Mouse (Mus musculus): ENCODE results near the gene Acsbg1. TPM values are rescaled to one million over a fixed set of nuclear protein-coding genes. Genes with fewer than 3 reads are reported as not detected.

Acsbg1 gene
- total and polyA plus RNA-seq, 2 experiments from 2014 or later = 57.1 to 106 TPM

DNA sequence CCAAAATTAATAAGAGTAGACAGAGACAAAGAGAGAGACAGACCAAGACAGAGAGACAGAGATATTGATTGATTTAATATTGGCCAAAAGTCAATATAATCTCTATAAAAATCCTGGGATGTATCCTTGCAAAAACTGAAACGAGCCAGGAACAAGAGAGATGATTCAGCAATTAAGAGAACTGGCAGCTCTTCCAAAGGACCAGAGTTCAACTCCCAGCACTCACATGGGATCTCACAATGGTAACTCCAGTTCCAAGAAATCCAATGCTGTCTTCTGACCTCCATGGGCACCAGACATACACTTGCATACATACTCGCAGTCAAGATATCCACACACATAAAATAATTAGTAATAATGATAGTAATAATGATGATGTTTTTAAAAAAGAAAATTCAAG is 8.9 kb downstream of the Acsbg1 start:
- H3K27ac ChIP-seq = no peak overlapping the region
- no peak overlapping the region for H3K9ac ChIP-seq (replicated peaks; ENCODE audit: low read length)
- H3K36me3 ChIP-seq (ENCODE audit: insufficient read depth, low read length) = no peaks in the 10 kb centered on the region
- TF ChIP-seq CTCF (IDR thresholded peaks at IDR 0.05; ENCODE audit: low read depth) = no peak
- H3K9me3 ChIP-seq (ENCODE audit: low read length) = no peaks in the 10 kb centered on the region
- H3K4me1 ChIP-seq (ENCODE audit: insufficient read depth, low read length) = no peaks in the 10 kb centered on the region
- no peak overlapping the region for H3K4me3 ChIP-seq (ENCODE audit: low read length)
- H3K4me2 ChIP-seq (ENCODE audit: low read depth, low read length) = no peak overlapping the region
- ATAC-seq = no peak
- no peaks in the 10 kb centered on the region for H3K27me3 ChIP-seq (ENCODE audit: insufficient read depth, low read length)
- 80% methylated on average over 2 of the region's 2 CpGs for WGBS
- DNase-seq (ENCODE audit: low spot score) = no peak

DNA sequence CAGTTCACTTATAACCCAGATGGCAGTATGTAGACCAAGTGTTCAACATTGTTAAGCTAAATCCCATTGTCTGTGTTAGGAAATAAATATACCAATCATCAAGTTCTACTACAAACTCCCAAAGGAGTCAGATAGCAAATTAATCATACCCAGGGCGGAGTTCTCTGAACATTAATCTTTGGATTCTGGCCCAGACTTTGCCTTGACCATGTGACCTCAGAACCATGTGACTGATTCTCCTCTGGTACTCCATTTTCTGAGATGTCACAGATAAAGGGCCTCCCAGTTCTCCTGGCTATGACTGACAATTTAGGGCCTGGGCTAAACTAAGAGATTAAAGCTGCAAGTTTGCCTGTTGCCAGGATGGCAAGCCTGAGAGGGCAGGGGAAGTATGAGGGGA is 12.3 kb downstream of the Acsbg1 start:
- TF ChIP-seq CTCF (IDR thresholded peaks at IDR 0.05; ENCODE audit: low read depth) = no peak
- Histone ChIP-seq H3K4me3 (ENCODE audit: low read length) (no peak overlapping the region), H3K36me3 (ENCODE audit: insufficient read depth, low read length) (no peaks in the 10 kb centered on the region), H3K9me3 (ENCODE audit: low read length) (no peaks in the 10 kb centered on the region), H3K27me3 (ENCODE audit: insufficient read depth, low read length) (no peaks in the 10 kb centered on the region), H3K9ac (replicated peaks; ENCODE audit: low read length) (no peak overlapping the region), H3K4me1 (ENCODE audit: insufficient read depth, low read length) (no peaks in the 10 kb centered on the region), H3K27ac (no peak overlapping the region), H3K4me2 (ENCODE audit: low read depth, low read length) (no peak overlapping the region)
- WGBS = 79% methylated on average over 1 of the region's 1 CpGs
- no peak for DNase-seq (ENCODE audit: low spot score)
- no peak for ATAC-seq

DNA sequence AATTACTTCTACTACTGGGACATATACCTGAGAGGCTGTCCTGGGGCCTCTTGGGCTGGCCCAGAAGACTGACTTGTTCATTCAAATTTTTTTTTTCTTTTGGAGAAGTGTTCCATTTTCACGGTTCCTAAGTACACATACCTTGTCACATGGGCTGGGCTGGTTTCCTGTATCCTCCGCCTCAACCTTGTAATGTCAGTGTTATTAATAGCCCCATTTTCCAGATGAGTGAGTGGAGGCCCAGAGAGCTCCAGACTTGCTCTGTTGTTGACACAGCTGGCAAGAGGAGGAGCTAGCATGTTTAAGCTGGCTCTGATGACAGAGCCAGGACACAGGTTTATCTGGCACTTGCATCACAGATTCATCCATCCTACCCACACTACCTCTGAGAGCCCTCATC is 14.2 kb downstream of the Acsbg1 start:
- Histone ChIP-seq H3K4me1 (ENCODE audit: insufficient read depth, low read length) (no peaks in the 10 kb centered on the region), H3K9me3 (ENCODE audit: low read length) (no peaks in the 10 kb centered on the region), H3K4me3 (ENCODE audit: low read length) (no peak overlapping the region), H3K27ac (no peak overlapping the region), H3K36me3 (ENCODE audit: insufficient read depth, low read length) (no peaks in the 10 kb centered on the region), H3K4me2 (ENCODE audit: low read depth, low read length) (no peak overlapping the region), H3K9ac (replicated peaks; ENCODE audit: low read length) (no peak overlapping the region), H3K27me3 (ENCODE audit: insufficient read depth, low read length) (no peaks in the 10 kb centered on the region)
- whole genome bisulfite sequencing = 79% methylated on average over 2 of the region's 2 CpGs
- no peak for ATAC-seq
- no peak for TF ChIP-seq CTCF (IDR thresholded peaks at IDR 0.05; ENCODE audit: low read depth)
- DNase-seq (ENCODE audit: low spot score) = no peak

DNA sequence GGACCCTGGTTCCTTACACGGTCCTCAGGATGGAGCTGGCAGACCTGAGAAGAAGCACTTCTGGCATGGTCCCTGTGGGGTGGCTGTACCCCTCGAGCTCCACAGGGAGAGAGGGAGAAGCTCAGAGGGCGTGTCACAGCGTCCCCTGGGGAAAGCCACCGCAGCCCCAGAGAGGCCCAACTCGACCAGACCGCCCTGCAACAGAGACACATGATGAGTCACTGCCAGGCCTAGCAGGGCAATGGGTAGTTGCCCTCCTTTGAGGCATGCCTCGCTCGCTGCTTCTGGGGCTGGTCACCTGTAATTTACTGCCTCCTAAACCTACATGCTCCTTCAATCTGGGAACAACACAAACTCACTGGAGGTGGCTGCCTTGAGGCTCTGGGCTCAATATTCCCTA is 15.4 kb downstream of the Acsbg1 start:
- 81% methylated on average over 9 of the region's 9 CpGs for WGBS
- ATAC-seq = no peak
- no peaks in the 10 kb centered on the region for H3K27me3 ChIP-seq (ENCODE audit: insufficient read depth, low read length)
- H3K4me2 ChIP-seq (ENCODE audit: low read depth, low read length) = no peak overlapping the region
- H3K36me3 ChIP-seq (ENCODE audit: insufficient read depth, low read length) = no peaks in the 10 kb centered on the region
- H3K4me1 ChIP-seq (ENCODE audit: insufficient read depth, low read length) = no peaks in the 10 kb centered on the region
- no peak overlapping the region for H3K9ac ChIP-seq (replicated peaks; ENCODE audit: low read length)
- no peak for TF ChIP-seq CTCF (IDR thresholded peaks at IDR 0.05; ENCODE audit: low read depth)
- H3K27ac ChIP-seq = no peak overlapping the region
- H3K9me3 ChIP-seq (ENCODE audit: low read length) = no peaks in the 10 kb centered on the region
- DNase-seq (ENCODE audit: low spot score) = no peak
- no peak overlapping the region for H3K4me3 ChIP-seq (ENCODE audit: low read length)

DNA sequence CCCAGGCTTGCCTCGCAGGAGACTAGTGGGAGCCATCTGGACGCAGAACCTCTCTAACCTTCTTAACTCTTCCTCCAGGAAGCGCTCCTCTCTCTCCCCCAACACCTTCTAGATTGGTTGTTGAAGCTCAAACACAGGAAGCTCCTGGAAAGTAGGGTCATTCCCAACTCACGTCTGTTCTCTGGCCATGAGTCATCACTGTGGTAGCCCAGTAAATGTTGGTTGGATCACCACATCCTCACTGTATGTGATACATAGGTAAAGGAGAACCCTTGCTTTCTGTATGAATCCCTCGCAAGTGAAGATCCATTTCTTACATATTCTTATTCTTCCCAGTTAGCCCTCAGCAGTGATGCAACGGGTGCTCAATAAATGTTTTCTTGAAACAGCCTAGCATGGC is 16.1 kb downstream of the Acsbg1 start:
- no peak for ATAC-seq
- H3K36me3 ChIP-seq (ENCODE audit: insufficient read depth, low read length) = no peaks in the 10 kb centered on the region
- no peaks in the 10 kb centered on the region for H3K9me3 ChIP-seq (ENCODE audit: low read length)
- TF ChIP-seq CTCF (IDR thresholded peaks at IDR 0.05; ENCODE audit: low read depth) = no peak
- H3K27me3 ChIP-seq (ENCODE audit: insufficient read depth, low read length) = no peaks in the 10 kb centered on the region
- H3K4me3 ChIP-seq (ENCODE audit: low read length) = no peak overlapping the region
- H3K4me1 ChIP-seq (ENCODE audit: insufficient read depth, low read length) = no peaks in the 10 kb centered on the region
- no peak overlapping the region for H3K27ac ChIP-seq
- no peak for DNase-seq (ENCODE audit: low spot score)
- H3K4me2 ChIP-seq (ENCODE audit: low read depth, low read length) = no peak overlapping the region
- H3K9ac ChIP-seq (replicated peaks; ENCODE audit: low read length) = no peak overlapping the region
- 93% methylated on average over 6 of the region's 6 CpGs for WGBS

DNA sequence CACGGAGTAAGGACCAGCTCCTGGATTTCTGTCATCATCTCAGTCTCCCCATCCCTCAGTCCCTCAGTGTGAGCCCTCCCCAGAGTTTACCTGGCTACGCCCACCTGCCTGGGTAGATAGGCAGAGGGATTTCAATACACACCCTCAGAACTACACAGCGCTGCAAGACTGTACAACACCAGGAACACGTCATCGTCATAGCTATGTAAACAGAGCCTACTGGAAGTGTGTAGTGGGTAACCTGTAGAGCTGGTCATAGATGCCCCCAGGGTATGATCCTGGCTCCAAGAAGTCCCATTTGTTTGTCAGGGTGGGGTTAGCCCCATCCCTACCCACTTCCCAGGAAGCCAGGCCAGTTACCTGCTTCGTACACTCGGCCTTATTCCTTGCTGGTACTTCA is 18.5 kb downstream of the Acsbg1 start:
- WGBS = 95% methylated on average over 7 of the region's 7 CpGs
- DNase-seq (ENCODE audit: low spot score) (no peak), ATAC-seq (no peak)
- Histone ChIP-seq H3K9me3 (ENCODE audit: low read length) (no peaks in the 10 kb centered on the region), H3K27me3 (ENCODE audit: insufficient read depth, low read length) (no peaks in the 10 kb centered on the region), H3K9ac (replicated peaks; ENCODE audit: low read length) (no peak overlapping the region), H3K4me1 (ENCODE audit: insufficient read depth, low read length) (no peaks in the 10 kb centered on the region), H3K27ac (no peak overlapping the region), H3K36me3 (ENCODE audit: insufficient read depth, low read length) (no peaks in the 10 kb centered on the region), H3K4me2 (ENCODE audit: low read depth, low read length) (no peak overlapping the region), H3K4me3 (ENCODE audit: low read length) (no peak overlapping the region)
- TF ChIP-seq CTCF (IDR thresholded peaks at IDR 0.05; ENCODE audit: low read depth) = no peak

DNA sequence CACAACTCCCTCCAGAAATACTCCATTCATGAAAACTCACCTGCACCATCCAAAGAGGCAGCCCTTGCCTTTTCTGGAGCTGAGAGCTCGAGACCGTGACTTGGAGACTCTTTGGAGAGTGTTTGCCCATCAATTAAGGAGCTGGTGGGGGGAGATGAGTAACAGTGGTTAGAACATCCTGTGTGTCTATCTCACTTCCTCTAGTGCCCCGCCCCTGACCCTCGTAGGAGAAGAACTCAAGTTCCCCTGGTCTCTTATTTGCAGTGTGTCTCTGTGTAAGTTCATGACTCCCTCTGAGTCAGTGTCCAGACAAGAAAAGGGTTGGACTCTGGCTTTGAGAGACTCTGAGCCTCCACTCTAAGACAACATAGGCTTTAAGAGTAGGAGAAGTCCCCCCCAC is 19.1 kb downstream of the Acsbg1 start:
- H3K9ac ChIP-seq (replicated peaks; ENCODE audit: low read length) = no peak overlapping the region
- H3K4me1 ChIP-seq (ENCODE audit: insufficient read depth, low read length) = no peaks in the 10 kb centered on the region
- no peaks in the 10 kb centered on the region for H3K9me3 ChIP-seq (ENCODE audit: low read length)
- no peak for TF ChIP-seq CTCF (IDR thresholded peaks at IDR 0.05; ENCODE audit: low read depth)
- H3K36me3 ChIP-seq (ENCODE audit: insufficient read depth, low read length) = no peaks in the 10 kb centered on the region
- H3K4me2 ChIP-seq (ENCODE audit: low read depth, low read length) = no peak overlapping the region
- 84% methylated on average over 4 of the region's 4 CpGs for WGBS
- ATAC-seq (no peak), DNase-seq (ENCODE audit: low spot score) (no peak)
- H3K27me3 ChIP-seq (ENCODE audit: insufficient read depth, low read length) = no peaks in the 10 kb centered on the region
- no peak overlapping the region for H3K4me3 ChIP-seq (ENCODE audit: low read length)
- H3K27ac ChIP-seq = no peak overlapping the region

Measured in hindbrain, postnatal 0 days (tissue).